Mouse (Mus musculus): ENCODE measurements around the gene Bco2.
A peak's percentile ranks its signal among the peaks of the same experiment; 100 is the strongest.

Gene Bco2

GRCm38 (mm10) chr9:50561145-50561917, 6.3 kb upstream of the Bco2 start, which contains the start of gene Tex12:
Gene Tex12 (minus strand): TSS chr9:50561325.
- DNase-seq: no peak

DNA sequence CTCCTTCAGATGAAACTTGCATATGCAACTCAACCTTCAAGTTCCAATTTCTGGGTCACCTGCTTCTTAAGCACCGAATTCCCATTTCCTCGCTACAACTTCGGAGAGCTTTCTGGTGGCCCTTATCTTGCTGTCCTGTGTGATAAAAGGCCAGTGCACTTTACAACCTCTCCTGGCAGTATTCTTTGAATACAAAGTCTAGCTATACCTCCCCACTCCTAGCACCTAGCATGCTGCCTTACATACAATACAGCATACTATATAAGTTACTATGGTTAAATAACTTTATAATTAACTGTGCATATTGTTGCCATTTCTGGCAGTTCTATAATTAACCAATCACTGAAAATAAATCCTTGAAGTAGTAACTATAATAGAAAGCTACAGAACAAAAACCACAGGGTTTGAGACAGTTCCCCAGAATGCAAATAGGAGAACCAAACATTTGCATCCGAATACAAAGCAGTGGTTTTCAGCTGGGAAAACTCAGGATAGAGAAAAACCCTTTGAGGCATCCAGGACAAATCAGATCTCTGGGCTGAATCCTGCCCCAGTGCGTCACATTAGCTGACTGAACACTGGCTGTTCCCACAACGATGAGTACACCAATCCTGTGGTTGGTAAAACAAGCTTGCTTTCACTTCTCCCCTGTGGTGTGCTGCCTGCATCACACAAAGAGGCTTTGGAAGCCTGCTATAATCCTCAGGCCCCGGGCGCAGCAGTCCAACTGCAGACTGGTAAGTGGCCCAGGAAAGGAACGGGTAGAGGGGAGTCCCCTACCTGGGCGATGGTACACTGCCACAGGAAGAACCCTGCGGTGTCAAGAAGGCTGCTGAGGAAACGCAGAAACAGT, 514 bp downstream of the Bco2 start, which contains the start of gene Il18:
TSS of gene Il18 (plus strand) at position 587 of the 853 bp plus-strand sequence.
- DNase-seq: peak; percentile 12 to 38

GRCm38 (mm10) chr9:50553547-50553946, 1.4 kb downstream of the Bco2 start:
- no peak for DNase-seq

- no peak for DNase-seq
Observed at GRCm38 (mm10) chr9:50552206-50552605, 2.8 kb downstream of the Bco2 start.

GRCm38 (mm10) chr9:50548936-50549335, 6.0 kb downstream of the Bco2 start:
- DNase-seq: no peak

DNA sequence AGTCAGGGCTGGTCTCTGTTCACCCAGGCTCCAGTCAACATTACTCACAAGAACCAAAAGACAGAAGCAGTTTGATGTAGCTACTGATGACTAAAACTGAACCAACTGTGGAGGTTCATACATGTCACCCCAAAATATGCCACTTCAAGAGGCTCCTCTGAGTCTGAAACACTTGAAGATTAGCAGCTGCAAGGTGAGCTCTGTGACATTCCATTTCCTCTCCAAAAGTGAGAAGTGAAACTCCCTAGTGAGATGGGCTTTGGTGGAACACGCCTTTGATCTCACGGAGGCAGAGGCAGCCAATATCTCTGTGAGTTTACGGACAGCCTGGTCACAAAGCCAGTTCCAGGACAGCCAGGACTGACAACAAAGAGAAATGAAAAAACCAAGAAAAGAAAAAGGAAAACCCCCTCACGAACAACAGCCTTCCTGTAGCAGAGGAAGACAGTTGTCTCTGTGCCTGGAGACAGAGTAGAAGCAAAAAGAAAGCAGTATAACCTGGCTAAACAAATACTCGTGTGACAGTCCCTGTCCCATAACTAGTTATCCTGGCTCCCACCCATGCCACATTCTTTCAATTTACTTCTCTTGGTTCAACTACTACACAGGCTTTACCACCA, 7.0 kb downstream of the Bco2 start:
- no peak for DNase-seq

DNA sequence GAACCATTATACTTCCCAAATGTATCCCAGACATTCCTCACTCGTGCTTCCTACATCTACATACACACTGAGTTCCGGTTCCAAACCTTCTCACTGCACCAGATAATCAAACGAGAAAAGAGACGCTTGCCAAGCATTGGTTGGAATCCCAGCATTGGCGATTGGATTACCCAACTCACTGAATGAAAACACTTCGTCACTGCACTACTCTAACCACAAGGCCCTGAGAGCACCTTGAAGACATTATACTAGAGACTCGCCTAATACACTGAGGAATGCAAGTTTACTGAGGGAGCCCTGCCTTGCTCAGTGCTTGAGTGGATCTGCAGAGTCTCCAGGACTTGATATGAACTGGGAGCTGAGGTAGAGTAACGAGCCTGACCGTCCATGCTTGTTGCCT, 12.6 kb downstream of the Bco2 start:
- DNase-seq: no peak

GRCm38 (mm10) chr9:50540170-50540569, 14.8 kb downstream of the Bco2 start:
- DNase-seq: no peak

- DNase-seq: no peak
Observed at GRCm38 (mm10) chr9:50537295-50537694, 17.7 kb downstream of the Bco2 start.

DNA sequence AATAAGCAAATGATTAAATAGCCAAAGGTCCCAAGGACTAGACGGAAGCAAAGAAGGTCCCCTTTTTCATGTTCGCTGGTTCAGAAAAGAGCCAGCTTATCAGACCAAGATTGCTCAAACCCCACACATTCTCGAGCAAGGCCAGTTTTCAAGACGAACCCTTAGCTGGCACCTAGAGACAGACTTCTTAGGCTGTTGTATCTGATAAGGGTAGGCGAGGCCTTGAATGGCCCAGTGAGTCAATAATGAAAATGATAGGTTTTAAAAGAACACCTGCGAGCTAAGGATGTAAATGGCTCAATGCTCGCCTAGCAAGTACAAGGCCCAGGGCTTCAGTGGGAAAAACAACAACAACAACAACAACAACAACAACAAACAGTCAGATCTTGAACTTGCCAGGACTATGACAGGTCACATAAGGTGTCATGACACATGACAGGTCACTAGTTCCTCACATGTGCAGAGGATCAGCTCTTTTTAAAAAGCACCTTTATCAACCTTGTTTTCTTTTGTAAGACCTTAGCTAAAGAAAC, 18.3 kb downstream of the Bco2 start:
- DNase-seq: no peak

DNA sequence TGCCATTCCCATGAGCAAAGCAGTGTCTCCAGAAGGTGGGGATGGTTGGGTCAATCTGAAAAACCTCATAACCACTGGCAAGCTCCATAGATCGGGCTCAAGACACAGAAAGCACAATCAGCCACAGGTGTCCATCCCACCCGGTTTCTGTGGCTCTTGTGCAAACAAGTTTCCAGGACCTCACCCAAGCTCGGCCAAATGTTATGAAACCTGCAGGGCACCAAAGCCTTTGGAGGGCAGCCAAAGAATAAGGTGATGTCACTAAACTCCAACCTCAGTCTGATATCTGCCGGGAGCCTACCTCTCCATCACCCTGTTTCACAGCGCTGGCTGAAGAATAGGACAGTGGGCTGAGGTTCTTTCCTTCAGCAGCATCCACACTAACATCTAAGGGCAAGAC, 19.1 kb downstream of the Bco2 start:
- DNase-seq: peak in 1 of 2 experiments; percentile 12

GRCm38 (mm10) chr9:50533791-50534190, 21.2 kb downstream of the Bco2 start:
- DNase-seq: no peak

DNA sequence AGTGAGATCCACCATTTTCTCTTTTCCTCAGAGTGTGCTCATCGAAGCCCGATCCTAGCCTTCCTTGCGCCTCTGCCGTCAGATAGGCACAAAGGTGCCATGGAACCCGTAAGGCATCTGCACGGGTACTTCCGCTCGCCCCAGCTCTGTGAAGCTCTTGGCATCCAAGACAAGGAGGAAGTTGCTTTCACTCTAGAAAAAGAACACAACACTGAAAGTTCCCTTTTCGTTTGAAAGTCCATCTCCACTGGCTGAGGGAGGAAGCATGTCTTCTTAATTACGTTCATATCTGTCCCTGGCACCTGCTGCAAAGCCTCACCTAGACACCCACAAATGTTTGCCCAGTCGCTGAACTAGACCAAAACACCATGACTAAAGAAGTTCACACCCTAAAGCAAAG, 21.7 kb downstream of the Bco2 start:
- no peak for DNase-seq

DNA sequence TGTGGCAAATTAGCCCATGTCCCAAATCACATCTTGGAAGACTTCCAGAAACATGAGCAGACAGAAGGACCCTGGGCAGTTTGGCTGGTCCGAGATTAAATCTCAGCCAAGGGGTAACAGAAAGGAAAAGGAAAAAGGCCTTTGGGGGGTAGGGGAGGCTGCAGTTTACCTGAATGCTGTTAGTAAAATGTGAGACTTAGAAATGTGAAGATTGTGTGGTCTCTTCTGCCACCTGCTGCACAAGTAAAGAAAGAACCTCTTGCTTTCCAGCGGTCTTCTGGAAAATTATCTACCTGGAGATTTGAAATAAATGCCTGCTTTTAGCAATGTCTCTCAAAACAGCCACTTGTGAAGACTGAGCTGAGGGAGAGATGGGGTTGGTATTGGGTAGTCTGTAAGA, 24.1 kb downstream of the Bco2 start:
- peak; percentile 62 to 63 for DNase-seq

DNA sequence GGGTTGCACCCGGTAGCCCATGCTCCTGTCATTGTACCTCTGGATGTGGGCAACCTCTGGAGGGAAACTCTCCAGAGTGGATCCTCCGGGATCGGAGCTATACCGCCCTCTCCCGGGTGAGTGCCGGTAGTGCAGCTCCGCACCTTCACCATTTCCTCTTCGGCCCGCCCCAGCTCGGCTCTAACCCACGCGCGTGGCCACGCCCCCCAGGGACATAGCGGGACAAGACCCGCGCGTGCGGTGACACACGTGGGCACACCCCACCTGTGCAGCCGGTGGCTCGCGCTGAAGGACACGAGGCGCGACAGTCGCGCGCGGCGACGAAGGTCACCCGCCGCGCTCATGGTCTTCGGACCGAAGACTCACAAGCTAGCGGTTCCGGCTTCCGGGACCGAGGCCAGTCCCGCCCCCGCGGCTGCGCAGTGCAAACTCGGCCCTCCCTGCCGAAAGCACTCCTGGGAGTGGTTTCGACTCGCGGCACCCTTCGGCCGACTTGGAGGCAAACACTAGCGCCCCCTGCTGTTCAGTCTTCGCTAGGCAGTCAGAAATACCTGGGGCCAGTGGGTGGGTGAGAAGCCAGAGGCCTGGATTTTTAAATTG, 26.6 kb downstream of the Bco2 start, which contains the start of gene Pts:
TSS of gene Pts (minus strand) at position 432 of the 600 bp plus-strand sequence.
- peak; percentile 98 to 99 for DNase-seq

DNA sequence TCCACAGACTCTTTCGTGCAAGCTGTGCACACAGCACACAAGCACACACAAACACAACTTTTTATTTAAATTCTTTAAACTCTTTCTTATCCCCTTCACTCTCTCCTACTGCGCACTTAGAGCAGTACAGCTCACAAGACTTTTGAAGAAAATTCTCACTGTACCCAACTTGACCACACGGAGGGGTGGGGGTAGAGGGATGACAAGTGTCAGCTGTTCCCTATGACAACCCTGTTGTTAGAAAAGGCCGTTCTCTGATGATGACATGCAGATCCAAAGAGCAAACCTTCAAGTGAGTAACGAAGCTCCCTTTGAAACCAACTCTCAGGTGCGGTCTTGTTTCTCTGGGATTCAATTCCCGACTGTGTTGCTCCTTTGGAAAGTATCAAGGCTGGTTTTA, 27.1 kb downstream of the Bco2 start:
- DNase-seq: no peak

- DNase-seq: no peak
Observed at GRCm38 (mm10) chr9:50525585-50525984, 29.4 kb downstream of the Bco2 start.

- no peak for DNase-seq
Observed at GRCm38 (mm10) chr9:50524936-50525335, 30.0 kb downstream of the Bco2 start.

GRCm38 (mm10) chr9:50522574-50522973, 32.4 kb downstream of the Bco2 start:
- DNase-seq: no peak

- DNase-seq: no peak
Observed at GRCm38 (mm10) chr9:50521562-50521961, 33.4 kb downstream of the Bco2 start.

GRCm38 (mm10) chr9:50520748-50521147, 34.2 kb downstream of the Bco2 start:
- no peak for DNase-seq

DNA sequence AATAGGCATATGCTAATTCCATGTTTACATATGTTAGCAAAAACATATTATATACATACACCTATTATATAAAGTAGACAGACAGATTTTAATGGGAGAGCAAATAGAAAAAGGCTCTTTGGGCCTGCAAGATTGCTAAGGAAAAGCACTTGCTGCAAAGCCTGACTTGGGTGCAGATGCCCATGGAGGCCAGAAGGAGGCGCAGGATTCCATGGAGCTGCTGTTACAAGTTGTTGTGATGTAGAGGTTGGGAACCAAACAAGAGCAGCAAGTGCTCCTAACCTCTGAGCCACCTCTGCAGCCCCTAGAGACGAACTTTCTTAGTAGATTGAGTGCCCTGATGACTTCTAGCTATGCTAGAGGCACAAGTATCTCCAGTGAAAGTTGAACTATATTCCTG, 36.2 kb downstream of the Bco2 start:
- peak in 1 of 2 experiments; percentile 27 for DNase-seq

DNA sequence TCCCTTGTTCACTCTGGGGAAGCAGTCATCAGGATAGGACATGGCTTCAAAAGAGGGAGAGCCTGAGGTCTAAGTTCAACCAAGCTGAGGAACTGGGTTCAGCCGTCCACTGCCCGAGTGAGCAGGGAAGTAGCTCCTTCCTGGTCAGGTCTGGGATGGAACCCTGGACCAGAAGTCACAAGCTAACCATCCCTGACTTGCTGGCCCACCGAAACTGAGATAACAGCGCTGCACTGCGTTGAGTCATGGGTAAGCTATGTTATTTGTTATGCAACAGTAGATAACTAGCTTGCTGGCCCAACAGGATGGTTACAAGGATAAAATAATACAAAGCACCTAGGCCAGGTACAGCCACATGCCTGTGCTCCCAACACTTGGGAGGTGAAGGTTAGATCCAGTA, 39.5 kb downstream of the Bco2 start:
- no peak for DNase-seq

Data from cerebellum, postnatal 14 days (tissue).